Mouse (Mus musculus): ENCODE measurements around the gene Wasf3. TPM values are rescaled to one million over a fixed set of nuclear protein-coding genes. Genes with fewer than 3 reads are reported as not detected.
"Not testable (repeated sequence)": the region's sequence is repeated elsewhere in the genome, so short reads cannot be mapped to it uniquely, and the experiment has no call there.

The Wasf3 gene
- total RNA-seq, 2 experiments from 2014 or later, result 0.40 to 0.49 TPM

DNA sequence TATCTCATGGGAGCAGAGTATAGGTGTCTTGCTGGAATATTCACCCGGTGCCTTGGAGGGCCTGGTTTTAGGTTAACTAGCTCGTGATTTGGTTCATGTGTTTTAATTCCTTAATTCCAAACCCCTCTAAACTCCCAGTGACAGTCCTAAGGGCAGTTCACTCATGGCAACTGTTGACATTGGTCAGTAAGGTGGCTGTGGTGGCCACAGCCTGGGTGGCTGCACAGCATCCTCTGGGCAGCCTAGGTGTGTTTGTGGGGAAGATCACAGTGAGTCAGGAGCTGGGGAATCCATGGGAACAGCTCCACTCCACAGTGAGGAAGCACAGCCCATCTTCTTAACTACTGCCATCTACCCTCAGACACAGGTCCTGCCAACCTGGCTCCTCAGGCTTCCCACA lies 61.8 kb downstream of the Wasf3 start:
- DNase-seq, result no peak

GRCm38 (mm10) chr5:146451592-146452254 lies 66.9 kb downstream of the Wasf3 start:
- no peak for DNase-seq

- DNase-seq, result no peak
These were observed 68.8 kb downstream of the Wasf3 start for GRCm38 (mm10) chr5:146453556-146453955.

GRCm38 (mm10) chr5:146461612-146462011 lies 76.8 kb downstream of the Wasf3 start:
- DNase-seq, result peak in 1 of 2 experiments; percentile 4

DNA sequence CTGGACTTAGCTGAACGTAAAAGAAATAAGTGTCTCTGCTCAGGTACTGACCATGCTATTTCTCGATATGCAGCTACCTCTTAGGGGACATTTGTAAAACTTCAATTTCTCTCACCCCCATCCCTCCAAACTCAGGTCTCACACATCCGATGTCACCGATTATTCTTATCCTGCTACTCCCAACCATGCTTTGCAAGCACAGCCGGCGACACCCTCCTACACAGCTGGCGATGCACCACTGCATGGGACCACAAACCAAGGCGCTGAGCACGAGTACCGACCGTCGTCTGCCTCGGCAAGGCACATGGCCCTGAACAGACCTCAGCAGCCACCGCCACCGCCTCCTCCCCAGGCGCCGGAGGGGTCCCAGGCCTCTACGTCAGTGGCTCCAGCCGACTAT lies 81.9 kb downstream of the Wasf3 start:
- no peak for DNase-seq

- DNase-seq, result no peak
These were observed 83.5 kb downstream of the Wasf3 start for GRCm38 (mm10) chr5:146468311-146468710.

DNA sequence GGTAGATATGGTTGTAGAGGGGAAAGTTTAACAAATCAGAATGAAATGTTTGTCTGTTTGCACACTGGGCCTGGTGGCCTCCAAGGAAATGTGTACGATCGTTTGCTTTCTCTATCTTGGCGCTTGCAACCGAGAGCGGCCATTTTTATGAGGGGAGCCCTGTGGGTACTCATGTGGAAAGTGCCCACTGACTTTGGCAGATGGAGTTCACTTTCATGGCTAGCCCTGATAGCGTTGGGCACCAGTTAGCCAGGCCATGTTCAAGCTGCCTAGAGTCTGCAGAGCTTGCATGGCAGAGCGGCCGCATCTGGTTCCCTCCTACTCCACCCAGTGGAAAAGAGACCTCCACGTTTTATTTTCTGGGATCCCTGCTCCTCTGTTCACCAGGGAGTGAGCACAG lies 86.0 kb downstream of the Wasf3 start:
- DNase-seq, result no peak

DNA sequence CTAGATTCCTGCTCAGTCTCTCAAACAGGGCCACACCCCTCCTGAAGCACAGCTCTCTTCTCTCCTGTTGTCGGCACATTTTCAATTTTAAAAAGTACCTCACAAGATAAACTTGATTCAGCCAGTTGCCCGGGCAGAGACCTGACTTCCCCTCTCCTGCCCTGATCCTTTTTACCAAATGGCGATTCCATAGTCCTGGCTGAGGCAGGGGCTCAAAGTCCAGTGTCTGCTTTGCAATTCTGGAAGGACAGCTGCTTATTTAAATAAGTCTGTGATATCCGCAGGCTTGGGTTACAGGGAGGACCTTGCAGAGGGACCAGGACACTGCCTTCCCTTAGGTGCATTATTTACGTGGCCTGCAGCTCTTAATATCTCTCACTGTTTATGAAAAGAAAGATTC lies 86.5 kb downstream of the Wasf3 start:
- DNase-seq, result no peak

- DNase-seq, result no peak
These were observed 87.0 kb downstream of the Wasf3 start for GRCm38 (mm10) chr5:146471821-146472220.

GRCm38 (mm10) chr5:146479564-146479963 lies 94.8 kb downstream of the Wasf3 start:
- DNase-seq, result peak; percentile 17 to 33

DNA sequence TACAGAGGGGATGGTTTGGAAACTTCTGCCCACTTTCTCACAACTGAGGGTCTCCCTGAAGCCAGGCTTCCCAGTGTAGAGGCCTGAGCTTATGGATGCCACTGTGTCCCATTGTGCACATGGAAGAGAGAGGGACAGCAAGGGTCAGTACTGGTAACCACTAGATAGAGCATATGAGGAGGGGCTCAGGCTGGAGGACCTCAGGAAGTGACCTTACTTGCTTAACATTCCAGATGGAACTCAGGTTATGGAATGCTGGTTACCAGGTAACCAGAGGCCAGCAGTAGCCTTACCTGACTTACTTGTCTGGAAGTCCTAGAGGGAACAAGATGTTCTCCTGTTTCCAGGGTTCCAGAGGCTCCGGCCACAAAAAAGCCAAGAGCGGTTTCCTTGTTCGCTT lies 96.9 kb downstream of the Wasf3 start, which contains the start of gene Gm6408:
TSS of gene Gm6408 (plus strand) at position 301 of the 400 bp plus-strand sequence.
- not testable (repeated sequence) for DNase-seq

DNA sequence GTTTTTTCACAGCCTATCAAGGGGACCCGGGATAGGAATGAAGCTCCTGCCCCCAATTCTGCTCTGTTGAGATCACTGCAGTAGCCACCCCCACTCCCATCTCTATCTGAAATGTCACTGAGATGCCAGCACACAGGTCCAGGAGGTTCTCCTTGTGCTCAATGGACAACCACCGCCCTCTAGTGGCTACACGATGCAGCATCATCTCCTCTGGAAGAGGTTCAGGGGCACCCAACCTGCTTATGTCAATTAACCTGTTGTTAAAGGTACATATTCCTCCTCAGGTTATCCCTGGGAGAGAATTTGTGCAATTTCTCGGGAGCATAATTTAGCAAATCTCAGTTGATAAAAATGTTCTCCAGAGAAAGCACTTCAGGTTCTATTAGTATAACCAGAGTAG lies 104.2 kb downstream of the Wasf3 start:
- DNase-seq, result peak in 1 of 2 experiments; percentile 28

- DNase-seq, result not testable (repeated sequence)
These were observed 106.3 kb downstream of the Wasf3 start, which contains the start of gene Gm6370 for GRCm38 (mm10) chr5:146491063-146491462. TSS of gene Gm6370 (plus strand) at chr5:146491363.

- DNase-seq, result not testable (repeated sequence)
These were observed 117.3 kb downstream of the Wasf3 start, which contains the start of gene 4930449I24Rik for GRCm38 (mm10) chr5:146502099-146502498. TSS of gene 4930449I24Rik (plus strand) at chr5:146502399.

GRCm38 (mm10) chr5:146513823-146514222 lies 129.0 kb downstream of the Wasf3 start, which contains the start of gene Gm3402:
TSS of gene Gm3402 (plus strand) at chr5:146514123.
- DNase-seq, result not testable (repeated sequence)

Other genes starting within 250 kb of the Wasf3 start
- not detected for gene Gm5565, start 224.4 kb upstream of the Wasf3 start, total RNA-seq (2021)
- not detected for gene Gm6309, start 214.3 kb upstream of the Wasf3 start, total RNA-seq (2021)
- not detected for gene 1700001J03Rik, start 199.7 kb upstream of the Wasf3 start, total RNA-seq (2021)
- 10 to 100 TPM; 43.3 to 44.1 TPM for gene Rnf6, start 163.4 kb upstream of the Wasf3 start, total RNA-seq (2021)
- 10 to 100 TPM; 17.4 to 19.4 TPM for gene Cdk8, start 153.8 kb upstream of the Wasf3 start, total RNA-seq (2021)
- gene Gm6408, start 97.0 kb downstream of the Wasf3 start, total RNA-seq (2021), result not detected
- gene Gm6370, start 106.4 kb downstream of the Wasf3 start, total RNA-seq (2021), result not detected
- not detected for gene 4930449I24Rik, start 117.4 kb downstream of the Wasf3 start, total RNA-seq (2021)
- not detected for gene Gm3402, start 129.1 kb downstream of the Wasf3 start, total RNA-seq (2021)
- gene Gm3404, start 140.8 kb downstream of the Wasf3 start, total RNA-seq (2021), result not detected
- not detected for gene Gm3409, start 152.7 kb downstream of the Wasf3 start, total RNA-seq (2021)
- not detected for gene Gm3415, start 171.2 kb downstream of the Wasf3 start, total RNA-seq (2021)
- under 1 TPM in 1 of 2 experiments, not detected in 1; 0.30 TPM for gene Gpr12, start 200.3 kb downstream of the Wasf3 start, total RNA-seq (2021)